Mouse (Mus musculus) liver, embryonic 14.5 days (tissue): ENCODE measurements at regions not wholly inside any gene's neighbourhood (a gene's known extent, or its start where the extent isn't known, plus 50 kb on each side); places are given as distances from the start of the nearest gene placed in this dataset.

Experiments used
- ATAC-seq: fragments of 200-750 bp; cut with Nextera tagmentation; 2 replicates; pipeline ENCODE4 v1.8.0; 2017; ENCODE audit warnings: moderate number of reproducible peaks, mild to moderate bottlenecking, moderate library complexity; ENCODE audit not compliant: insufficient read depth
- DNase-seq, 3 experiments: peaks; one replicate each; pipeline ENCODE4 v3.0.0-alpha.2; 2012 to 2013; ENCODE audit warnings: low read depth in 3 of 3, low spot score in 3 of 3
- H3K27ac ChIP-seq: fragments of 300-500 bp; sonication (generic); 2 replicates; pipeline ENCODE4 v1.5.1; 2014; ENCODE audit warnings: moderate library complexity, mild to moderate bottlenecking, control low read depth, inconsistent platforms
- H3K27me3 ChIP-seq: fragments of 300-500 bp; sonication (generic); 2 replicates; pipeline ENCODE4 v1.6.1; 2014; ENCODE audit warnings: mild to moderate bottlenecking, low read length, moderate library complexity; ENCODE audit not compliant: control insufficient read depth, insufficient read depth
- H3K36me3 ChIP-seq: fragments of 300-500 bp; sonication (generic); replicated peaks from 2 replicates; pipeline ENCODE4 v1.6.1; 2014; ENCODE audit warnings: low read depth; ENCODE audit not compliant: control insufficient read depth, insufficient read depth
- H3K4me1 ChIP-seq, 2 experiments: fragments of 200-500 bp in 1 of 2; fragments of 300-500 bp in 1 of 2; sonication (generic) in 1 of 2; replicated peaks; 2 replicates each; pipeline ENCODE4 v1.6.1; 2012 to 2014; ENCODE audit warnings: antibody characterized with exemption in 1 of 2, inconsistent platforms in 1 of 2, low read length in 1 of 2; ENCODE audit not compliant: control insufficient read depth in 2 of 2, insufficient read depth in 2 of 2
- H3K4me2 ChIP-seq: fragments of 300-500 bp; sonication (generic); 2 replicates; pipeline ENCODE4 v1.6.1; 2014; ENCODE audit warnings: low read depth, mild to moderate bottlenecking, control low read depth, moderate library complexity
- H3K4me3 ChIP-seq, 2 experiments: fragments of 200-500 bp in 1 of 2; fragments of 300-500 bp in 1 of 2; sonication (generic) in 1 of 2; 2 replicates each; pipeline ENCODE4 v1.5.1; 2012 to 2014; ENCODE audit warnings: low read depth in 2 of 2, low read length in 2 of 2, mild to moderate bottlenecking in 2 of 2, control low read depth in 1 of 2, inconsistent platforms in 1 of 2, moderate library complexity in 1 of 2; ENCODE audit not compliant: insufficient read depth in 1 of 2
- H3K9ac ChIP-seq: fragments of 300-500 bp; sonication (generic); replicated peaks from 2 replicates; pipeline ENCODE4 v1.6.1; 2014; ENCODE audit warnings: mild to moderate bottlenecking, control low read depth, moderate library complexity
- H3K9me3 ChIP-seq: fragments of 300-500 bp; sonication (generic); 2 replicates; pipeline ENCODE4 v1.6.1; 2016; ENCODE audit warnings: low read length, mixed read lengths; ENCODE audit not compliant: control insufficient read depth
- CTCF ChIP-seq: IDR thresholded peaks from 2 replicates; pipeline ENCODE4 v1.5.1; 2016; ENCODE audit warnings: antibody characterized with exemption, low read depth, control low read depth
- EP300 ChIP-seq: IDR thresholded peaks from 2 replicates; pipeline ENCODE4 v1.6.1; 2016; ENCODE audit warnings: antibody characterized with exemption, low read depth
- WGBS: fragments of 180-500 bp; shearing (Covaris S2); extraction: QIAGEN DNeasy Blood & Tissue Kit; methylation state at CpG from one replicate; pipeline ENCODE4 v1.1.7; 2014; ENCODE audit not compliant: insufficient replicate concordance; 5-methylcytosine and 5-hydroxymethylcytosine counted together

GRCm38 (mm10) chr17:78041204-78041603 lies 158.8 kb upstream of the Crim1 start:
- WGBS: 50% methylated on average over 4 of the region's 4 CpGs
- Histone ChIP-seq H3K9ac (no peak overlapping the region), H3K36me3 (no peaks in the 10 kb centered on the region), H3K4me1 (no peaks in the 10 kb centered on the region), H3K27ac (no peak overlapping the region), H3K9me3 (no peaks in the 10 kb centered on the region), H3K4me3 (no peak overlapping the region), H3K27me3 (no peaks in the 10 kb centered on the region), H3K4me2 (no peak overlapping the region)
- TF ChIP-seq EP300 (no peak), CTCF (no peak; the same call in 1 of the 2 replicates)
- no peak for ATAC-seq
- DNase-seq: no peak

DNA sequence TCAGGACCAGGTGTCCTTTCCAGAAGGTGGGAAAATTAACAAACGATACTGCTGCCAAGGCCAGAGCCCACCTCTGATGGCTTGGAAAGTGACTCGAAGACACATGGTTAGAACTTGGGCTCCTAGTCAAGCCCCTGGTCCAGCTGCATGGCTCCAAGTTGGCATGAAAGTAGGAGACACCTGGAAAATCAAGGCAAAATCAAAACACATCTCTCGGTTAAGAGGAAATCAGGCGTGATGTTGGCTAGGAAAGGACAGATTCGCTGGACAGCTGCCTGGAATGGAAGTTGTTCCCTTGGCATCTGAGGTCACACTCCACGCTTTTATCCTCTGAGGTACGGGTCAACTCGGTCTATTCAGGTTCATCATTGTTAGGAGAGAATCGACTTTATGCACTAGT lies 150.3 kb upstream of the Crim1 start:
- H3K9ac ChIP-seq: no peak overlapping the region
- H3K4me3 ChIP-seq: no peak overlapping the region
- no peaks in the 10 kb centered on the region for H3K36me3 ChIP-seq
- H3K4me1 ChIP-seq: no peaks in the 10 kb centered on the region
- no peaks in the 10 kb centered on the region for H3K9me3 ChIP-seq
- DNase-seq (no peak), ATAC-seq (no peak)
- 60% methylated on average over 9 of the region's 9 CpGs for WGBS
- no peaks in the 10 kb centered on the region for H3K27me3 ChIP-seq
- H3K4me2 ChIP-seq: no peak overlapping the region
- no peak for TF ChIP-seq CTCF
- TF ChIP-seq EP300: no peak
- H3K27ac ChIP-seq: no peak overlapping the region

DNA sequence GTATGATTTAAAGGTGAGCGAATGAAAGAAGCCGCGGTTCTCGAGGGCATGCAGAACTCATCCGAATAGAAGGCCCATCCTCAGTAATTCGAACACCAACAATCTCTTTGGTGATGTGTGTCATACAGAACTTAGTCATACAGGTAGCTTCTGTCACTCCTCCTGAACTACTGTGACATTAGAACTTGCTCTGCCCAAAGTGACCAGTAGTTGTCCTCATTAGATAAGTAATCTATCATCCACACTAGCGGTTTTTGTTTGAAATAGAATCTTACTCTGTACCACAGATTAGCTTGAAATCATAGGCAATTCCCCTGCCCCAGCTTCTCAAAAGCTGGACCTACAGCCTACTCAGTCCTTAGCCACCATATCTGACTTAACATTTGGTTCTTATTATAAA lies 149.8 kb upstream of the Crim1 start:
- WGBS: 68% methylated on average over 7 of the region's 7 CpGs
- ATAC-seq (no peak), DNase-seq (no peak)
- Histone ChIP-seq H3K4me3 (no peak overlapping the region), H3K27me3 (no peaks in the 10 kb centered on the region), H3K9me3 (no peaks in the 10 kb centered on the region), H3K27ac (no peak overlapping the region), H3K36me3 (no peaks in the 10 kb centered on the region), H3K4me2 (no peak overlapping the region), H3K9ac (no peak overlapping the region), H3K4me1 (no peaks in the 10 kb centered on the region)
- TF ChIP-seq EP300 (no peak), CTCF (no peak)

GRCm38 (mm10) chr17:78075892-78076291 lies 124.2 kb upstream of the Crim1 start:
- ATAC-seq (no peak), DNase-seq (no peak)
- Histone ChIP-seq H3K36me3 (no peaks in the 10 kb centered on the region), H3K9me3 (no peaks in the 10 kb centered on the region), H3K9ac (no peak overlapping the region), H3K4me2 (no peak overlapping the region), H3K4me3 (no peak overlapping the region), H3K4me1 (no peaks in the 10 kb centered on the region), H3K27ac (no peak overlapping the region), H3K27me3 (no peaks in the 10 kb centered on the region)
- no peak for TF ChIP-seq EP300
- no peak for TF ChIP-seq CTCF

GRCm38 (mm10) chr17:78078381-78078780 lies 121.7 kb upstream of the Crim1 start:
- H3K36me3 ChIP-seq: no peaks in the 10 kb centered on the region
- H3K4me2 ChIP-seq: no peak overlapping the region
- whole genome bisulfite sequencing: 10% methylated on average over 1 of the region's 1 CpGs
- H3K27me3 ChIP-seq: no peaks in the 10 kb centered on the region
- H3K4me1 ChIP-seq: no peaks in the 10 kb centered on the region
- DNase-seq (no peak), ATAC-seq (no peak)
- no peaks in the 10 kb centered on the region for H3K9me3 ChIP-seq
- no peak for TF ChIP-seq CTCF
- TF ChIP-seq EP300: no peak
- H3K27ac ChIP-seq: no peak overlapping the region
- H3K4me3 ChIP-seq: no peak overlapping the region
- no peak overlapping the region for H3K9ac ChIP-seq

- ATAC-seq (no peak), DNase-seq (no peak)
- Histone ChIP-seq H3K27ac (no peak overlapping the region), H3K4me2 (no peak overlapping the region), H3K9me3 (no peaks in the 10 kb centered on the region), H3K27me3 (no peaks in the 10 kb centered on the region), H3K4me3 (no peak overlapping the region), H3K9ac (no peak overlapping the region), H3K36me3 (no peaks in the 10 kb centered on the region), H3K4me1 (no peaks in the 10 kb centered on the region)
- TF ChIP-seq EP300 (no peak), CTCF (no peak)
- 58% methylated on average over 4 of the region's 4 CpGs for WGBS
These were observed 115.6 kb upstream of the Crim1 start for GRCm38 (mm10) chr17:78084419-78084818.
